Mouse (Mus musculus): ENCODE data around the gene 4933407L21Rik.

The 4933407L21Rik gene

GRCm38 (mm10) chr1:85928057-85928687 is at the start of gene 4933407L21Rik:
Gene 4933407L21Rik (plus strand): TSS chr1:85928483.
- no peak for TF ChIP-seq GATA4 (IDR thresholded peaks at IDR 0.05; ENCODE audit: insufficient replicate concordance, low read length)

DNA sequence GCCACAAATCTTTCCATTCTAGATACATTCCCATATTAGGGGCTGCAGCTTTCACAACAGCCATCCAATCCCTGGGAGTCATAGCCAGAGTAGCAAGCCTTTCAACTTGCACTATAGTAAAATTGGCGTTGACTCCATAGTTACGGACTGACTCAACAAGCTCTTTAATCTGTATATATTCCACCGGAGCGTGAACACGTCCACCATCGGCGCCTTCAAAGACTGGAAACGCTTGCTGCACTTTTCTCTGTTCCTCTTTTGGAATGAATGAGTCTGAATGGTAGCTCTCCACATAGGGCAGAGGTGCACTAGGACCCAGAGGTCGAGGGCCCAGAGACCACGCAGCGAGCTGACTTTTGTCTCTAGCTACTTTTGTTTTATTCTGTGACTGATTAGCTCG is 46.3 kb upstream of the 4933407L21Rik start:
- TF ChIP-seq GATA4 (IDR thresholded peaks at IDR 0.05; ENCODE audit: insufficient replicate concordance, low read length) = no peak

GRCm38 (mm10) chr1:85887221-85887620 is 41.1 kb upstream of the 4933407L21Rik start:
- TF ChIP-seq GATA4 (IDR thresholded peaks at IDR 0.05; ENCODE audit: insufficient replicate concordance, low read length) = no peak

DNA sequence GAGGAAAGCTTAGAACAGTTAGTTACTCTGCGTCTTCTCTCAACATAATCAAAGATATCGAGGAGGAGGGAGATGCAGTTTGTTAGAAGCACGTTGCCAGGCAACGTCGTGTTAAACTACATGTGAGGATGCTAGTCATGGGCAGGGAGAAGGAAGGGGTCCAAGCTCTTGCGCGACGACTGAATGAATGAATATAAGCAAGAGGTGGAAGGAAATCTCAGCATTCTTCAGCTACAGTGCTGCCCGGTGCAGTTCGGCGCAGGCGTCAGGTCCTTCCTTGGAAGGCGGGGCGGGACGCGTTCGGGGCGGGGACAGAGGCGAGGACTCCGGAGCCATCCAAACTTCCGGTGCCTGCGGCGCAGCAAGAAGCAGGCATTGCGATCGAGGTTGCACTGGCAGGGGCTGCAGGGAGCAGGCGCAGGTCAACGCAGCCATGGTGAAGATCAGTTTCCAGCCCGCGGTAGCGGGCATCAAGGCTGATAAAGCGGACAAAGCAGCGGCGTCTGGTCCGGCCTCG is 34.0 kb upstream of the 4933407L21Rik start, which contains the start of gene Itm2c:
Itm2c (plus strand) TSS at position 51 of the 517 bp plus-strand sequence.
- TF ChIP-seq GATA4 (IDR thresholded peaks at IDR 0.05; ENCODE audit: insufficient replicate concordance, low read length) = no peak

- TF ChIP-seq GATA4 (IDR thresholded peaks at IDR 0.05; ENCODE audit: insufficient replicate concordance, low read length) = no peak
These were observed 33.4 kb upstream of the 4933407L21Rik start for GRCm38 (mm10) chr1:85894748-85895360.

- TF ChIP-seq GATA4 (IDR thresholded peaks at IDR 0.05; ENCODE audit: insufficient replicate concordance, low read length) = no peak
These were observed 32.9 kb upstream of the 4933407L21Rik start for GRCm38 (mm10) chr1:85895391-85895837.

- TF ChIP-seq GATA4 (IDR thresholded peaks at IDR 0.05; ENCODE audit: insufficient replicate concordance, low read length) = no peak
These were observed 32.2 kb upstream of the 4933407L21Rik start for GRCm38 (mm10) chr1:85896110-85896509.

GRCm38 (mm10) chr1:85896781-85897700 is 31.2 kb upstream of the 4933407L21Rik start:
- no peak for TF ChIP-seq GATA4 (IDR thresholded peaks at IDR 0.05; ENCODE audit: insufficient replicate concordance, low read length)

- no peak for TF ChIP-seq GATA4 (IDR thresholded peaks at IDR 0.05; ENCODE audit: insufficient replicate concordance, low read length)
These were observed 30.2 kb upstream of the 4933407L21Rik start for GRCm38 (mm10) chr1:85897901-85898760.

GRCm38 (mm10) chr1:85898761-85899387 is 29.4 kb upstream of the 4933407L21Rik start:
- no peak for TF ChIP-seq GATA4 (IDR thresholded peaks at IDR 0.05; ENCODE audit: insufficient replicate concordance, low read length)

GRCm38 (mm10) chr1:85899388-85899761 is 28.9 kb upstream of the 4933407L21Rik start:
- TF ChIP-seq GATA4 (IDR thresholded peaks at IDR 0.05; ENCODE audit: insufficient replicate concordance, low read length) = no peak

DNA sequence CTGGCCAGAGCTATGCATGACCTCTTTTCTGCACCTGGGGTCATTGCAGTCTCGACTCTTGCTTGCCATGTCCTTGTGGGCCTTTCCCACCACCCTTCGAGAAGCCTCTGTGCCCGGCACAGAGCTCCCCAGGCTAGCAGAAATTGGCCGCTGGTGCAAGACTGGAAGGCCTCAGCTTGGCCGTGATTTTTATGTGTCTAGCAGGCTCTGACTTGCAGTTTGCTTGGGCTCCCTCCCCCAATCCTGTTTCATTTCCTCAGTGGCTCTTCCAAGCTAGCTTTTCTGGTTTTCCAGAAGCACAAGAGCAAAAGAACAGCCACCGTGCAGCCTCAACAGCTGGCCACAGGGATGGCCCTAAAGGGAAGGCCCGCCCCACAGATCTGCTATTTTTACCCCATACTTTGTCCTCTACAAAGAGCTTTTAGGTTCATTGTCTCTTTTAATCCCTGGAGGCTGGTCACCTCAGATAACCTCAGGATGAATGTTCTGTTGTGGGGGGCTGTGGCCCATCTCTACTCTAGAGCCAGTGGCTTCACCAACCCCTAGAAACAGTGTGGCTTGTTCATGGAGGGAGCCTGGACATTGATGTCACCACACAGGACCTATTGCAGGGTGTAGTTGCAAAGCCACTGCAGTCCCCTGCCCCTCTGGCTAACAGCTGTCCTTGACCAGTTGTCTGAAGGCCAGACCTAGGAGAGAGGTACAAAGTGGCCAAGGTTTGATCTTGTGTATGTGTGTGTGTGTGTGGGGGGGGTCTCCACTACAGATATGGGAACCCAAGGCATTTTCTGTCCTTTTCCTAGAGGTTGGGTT is 27.6 kb upstream of the 4933407L21Rik start:
- TF ChIP-seq GATA4 (IDR thresholded peaks at IDR 0.05; ENCODE audit: insufficient replicate concordance, low read length) = no peak

- no peak for TF ChIP-seq GATA4 (IDR thresholded peaks at IDR 0.05; ENCODE audit: insufficient replicate concordance, low read length)
These were observed 26.7 kb upstream of the 4933407L21Rik start for GRCm38 (mm10) chr1:85901516-85902107.

Data from liver, adult (tissue).